Mouse (Mus musculus) kidney, embryonic 14.5 days (tissue): ENCODE results near the gene Rpgrip1l. TPM values are rescaled to one million over a fixed set of nuclear protein-coding genes. Genes with fewer than 3 reads are reported as not detected.

Experiments
- ATAC-seq: fragments of 200-750 bp; cut with Nextera tagmentation; 2 replicates; pipeline ENCODE4 v1.8.0; 2017; ENCODE audit warnings: moderate number of reproducible peaks, mild to moderate bottlenecking, moderate TSS enrichment, moderate library complexity; ENCODE audit not compliant: low FRiP score, low TSS enrichment
- H3K27ac ChIP-seq: fragments of 300-500 bp; sonication (generic); 2 replicates; pipeline ENCODE4 v1.5.1; 2014; ENCODE audit warnings: low read depth, mild to moderate bottlenecking, low read length, moderate library complexity, mixed read lengths
- H3K27me3 ChIP-seq: fragments of 300-500 bp; sonication (generic); 2 replicates; pipeline ENCODE4 v1.6.1; 2014; ENCODE audit warnings: mild to moderate bottlenecking, low read length; ENCODE audit not compliant: control insufficient read depth, insufficient read depth
- H3K36me3 ChIP-seq: fragments of 300-500 bp; sonication (generic); 2 replicates; pipeline ENCODE4 v1.6.1; 2014; ENCODE audit warnings: low read length, mixed read lengths; ENCODE audit not compliant: control insufficient read depth, insufficient read depth
- H3K4me1 ChIP-seq: fragments of 300-500 bp; sonication (generic); 2 replicates; pipeline ENCODE4 v1.6.1; 2014; ENCODE audit warnings: low read length, mixed read lengths; ENCODE audit not compliant: control insufficient read depth, insufficient read depth
- H3K4me2 ChIP-seq: fragments of 300-500 bp; sonication (generic); replicated peaks from 2 replicates; pipeline ENCODE4 v1.6.1; 2014; ENCODE audit warnings: low read depth, mild to moderate bottlenecking, low read length
- H3K4me3 ChIP-seq: fragments of 300-500 bp; sonication (generic); 2 replicates; pipeline ENCODE4 v1.5.1; 2014; ENCODE audit warnings: mild to moderate bottlenecking, low read length
- H3K9ac ChIP-seq: fragments of 300-500 bp; sonication (generic); 2 replicates; pipeline ENCODE4 v1.6.1; 2014; ENCODE audit warnings: low read depth, mild to moderate bottlenecking, low read length, moderate library complexity
- H3K9me3 ChIP-seq: fragments of 300-500 bp; sonication (generic); 2 replicates; pipeline ENCODE4 v1.6.1; 2016; ENCODE audit warnings: low read length; ENCODE audit not compliant: control insufficient read depth
- WGBS: fragments of 180-500 bp; shearing (Covaris S2); extraction: QIAGEN DNeasy Blood & Tissue Kit; methylation state at CpG from one replicate; pipeline ENCODE4 v1.1.7; 2014; 5-methylcytosine and 5-hydroxymethylcytosine counted together
- polyA plus RNA-seq: library from polyadenylated mRNA; unstranded; fragments of >200 nt; fragmentation: Nextera tagmentation; extraction: Ambion mirVana; gene quantifications from 2 replicates; pipeline ENCODE4 v1.2.1, GENCODE M21; 2014

Gene Rpgrip1l
- polyA plus RNA-seq, 1 experiment from 2014 or later = 14.3 TPM

DNA sequence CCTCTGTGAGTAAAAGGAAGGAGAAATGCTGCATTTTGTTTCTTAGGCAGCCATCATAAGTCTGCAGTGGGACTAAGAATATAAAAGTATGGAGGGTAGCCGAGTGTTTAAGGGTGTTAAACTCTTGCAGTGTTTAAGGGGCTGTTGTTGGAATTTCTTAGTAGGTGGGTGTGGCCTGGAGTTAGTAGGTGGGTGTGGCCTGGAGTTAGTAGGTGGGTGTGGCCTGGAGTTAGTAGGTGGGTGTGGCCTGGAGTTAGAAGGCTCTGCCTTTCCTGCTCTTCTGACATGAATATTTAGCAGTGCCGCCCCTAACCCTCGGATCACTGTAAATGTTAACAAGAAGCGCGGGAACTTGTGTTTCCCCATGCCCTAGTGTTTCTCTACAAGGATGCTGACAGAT lies 40.0 kb upstream of the Rpgrip1l start:
- Histone ChIP-seq H3K4me2 (no peak overlapping the region), H3K4me1 (no peaks in the 10 kb centered on the region; the same call in 1 of the 2 replicates), H3K27ac (no peak overlapping the region), H3K9me3 (no peaks in the 10 kb centered on the region), H3K27me3 (no peaks in the 10 kb centered on the region), H3K4me3 (no peak overlapping the region), H3K36me3 (no peaks in the 10 kb centered on the region; the same call in 1 of the 2 replicates), H3K9ac (no peak overlapping the region)
- WGBS = 85% methylated on average over 5 of the region's 5 CpGs
- ATAC-seq = peak; percentile 32; the same call in 1 of the 2 replicates

DNA sequence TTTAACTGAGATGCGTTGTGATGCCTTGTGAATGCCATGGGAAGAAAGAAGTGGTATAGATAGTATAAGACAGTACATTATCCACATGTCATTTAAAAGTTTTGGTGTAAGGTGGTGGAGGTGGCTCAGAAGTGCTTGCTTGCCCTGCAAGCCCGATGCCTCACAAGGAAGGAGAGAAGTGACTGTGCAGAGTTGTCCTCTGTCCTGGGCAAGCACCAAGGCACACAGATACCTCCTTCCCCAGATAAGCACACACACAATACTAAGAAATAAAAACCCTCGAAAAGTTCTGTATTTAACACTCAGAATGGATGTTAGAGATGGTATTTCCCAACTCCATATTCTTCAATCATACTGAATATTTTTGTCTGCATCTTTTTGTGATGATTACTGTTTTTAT lies 39.5 kb upstream of the Rpgrip1l start:
- no peak overlapping the region for H3K4me2 ChIP-seq
- no peak overlapping the region for H3K27ac ChIP-seq
- no peaks in the 10 kb centered on the region; the same call in 1 of the 2 replicates for H3K4me1 ChIP-seq
- H3K36me3 ChIP-seq = no peaks in the 10 kb centered on the region; the same call in 1 of the 2 replicates
- no peaks in the 10 kb centered on the region for H3K27me3 ChIP-seq
- H3K9ac ChIP-seq = no peak overlapping the region
- no peaks in the 10 kb centered on the region for H3K9me3 ChIP-seq
- no peak for ATAC-seq
- no peak overlapping the region for H3K4me3 ChIP-seq
- WGBS = 95% methylated on average over 3 of the region's 3 CpGs

DNA sequence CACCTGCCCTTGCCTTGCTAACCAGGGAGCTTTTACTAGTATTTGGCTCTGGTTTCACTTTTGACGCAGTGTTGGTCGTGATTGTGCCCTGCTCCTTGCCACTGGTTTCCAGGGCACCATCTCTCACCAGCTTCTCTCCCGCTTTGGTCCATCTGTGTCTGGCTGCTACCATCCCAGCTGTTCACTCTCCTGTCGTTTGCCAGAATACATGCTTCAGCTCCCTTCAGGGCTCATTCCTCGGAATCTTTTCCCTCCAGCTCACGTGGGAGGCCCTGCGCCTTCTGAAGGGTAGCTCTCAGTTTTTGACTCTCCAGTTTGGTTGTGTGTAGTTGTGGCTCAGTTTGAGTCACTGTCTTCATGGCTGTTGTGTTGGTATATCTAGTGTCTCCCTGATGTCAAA lies 37.6 kb upstream of the Rpgrip1l start:
- Histone ChIP-seq H3K4me3 (no peak overlapping the region), H3K27me3 (no peaks in the 10 kb centered on the region), H3K36me3 (no peaks in the 10 kb centered on the region; the same call in 1 of the 2 replicates), H3K4me2 (no peak overlapping the region), H3K4me1 (no peaks in the 10 kb centered on the region; the same call in 1 of the 2 replicates), H3K9me3 (no peaks in the 10 kb centered on the region), H3K27ac (no peak overlapping the region), H3K9ac (no peak overlapping the region)
- no peak for ATAC-seq
- WGBS = 55% methylated on average over 7 of the region's 7 CpGs

DNA sequence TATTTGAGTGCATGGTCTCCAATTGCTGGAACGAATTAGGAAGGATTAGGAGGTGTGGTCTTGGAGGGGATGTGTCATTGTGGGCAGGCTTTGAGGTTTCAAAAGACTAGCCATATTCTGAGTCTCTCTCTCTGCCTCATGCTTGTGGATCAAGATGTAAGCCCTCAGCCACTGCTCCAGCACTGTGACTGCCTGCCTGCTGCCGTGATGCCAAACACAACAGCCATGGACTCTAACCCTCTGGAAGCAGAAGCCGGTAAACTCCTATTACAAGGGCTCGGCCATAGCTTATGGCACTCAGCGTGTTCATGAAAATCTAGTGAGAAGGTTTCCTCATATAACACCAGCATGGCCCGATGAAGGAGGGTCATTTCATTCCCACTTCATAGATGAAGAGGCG lies 36.8 kb upstream of the Rpgrip1l start:
- Histone ChIP-seq H3K36me3 (no peaks in the 10 kb centered on the region; the same call in 1 of the 2 replicates), H3K4me2 (no peak overlapping the region), H3K9me3 (no peaks in the 10 kb centered on the region), H3K27ac (no peak overlapping the region), H3K27me3 (no peaks in the 10 kb centered on the region), H3K4me3 (no peak overlapping the region), H3K9ac (no peak overlapping the region), H3K4me1 (peaks cover 4% of the 10 kb centered on the region)
- 91% methylated on average over 7 of the region's 7 CpGs for WGBS
- ATAC-seq = no peak

DNA sequence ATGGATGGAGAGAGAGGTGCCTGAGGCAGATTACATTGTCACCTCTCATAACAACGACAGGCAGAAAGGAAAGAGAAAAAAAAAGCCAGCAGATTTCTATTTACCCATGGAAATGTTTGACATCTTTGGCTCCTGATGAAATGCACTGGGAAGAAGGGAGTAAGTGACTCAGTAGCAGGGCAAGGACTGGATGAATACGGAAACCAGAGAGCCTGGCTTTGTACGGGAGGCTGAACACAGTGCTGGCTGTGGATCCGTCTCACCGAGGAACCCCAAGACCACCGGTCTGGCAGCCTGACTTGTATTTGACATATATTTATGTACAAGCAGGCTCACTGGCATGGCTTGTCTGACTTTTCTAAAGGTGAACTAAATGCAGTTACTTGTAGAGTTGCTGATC lies 34.5 kb upstream of the Rpgrip1l start:
- no peak for ATAC-seq
- Histone ChIP-seq H3K4me2 (no peak overlapping the region), H3K9ac (no peak overlapping the region), H3K27ac (no peak overlapping the region), H3K4me3 (no peak overlapping the region), H3K4me1 (peaks cover 10% of the 10 kb centered on the region), H3K36me3 (no peaks in the 10 kb centered on the region; the same call in 1 of the 2 replicates), H3K27me3 (no peaks in the 10 kb centered on the region), H3K9me3 (no peaks in the 10 kb centered on the region)
- 50% methylated on average over 6 of the region's 6 CpGs for WGBS

DNA sequence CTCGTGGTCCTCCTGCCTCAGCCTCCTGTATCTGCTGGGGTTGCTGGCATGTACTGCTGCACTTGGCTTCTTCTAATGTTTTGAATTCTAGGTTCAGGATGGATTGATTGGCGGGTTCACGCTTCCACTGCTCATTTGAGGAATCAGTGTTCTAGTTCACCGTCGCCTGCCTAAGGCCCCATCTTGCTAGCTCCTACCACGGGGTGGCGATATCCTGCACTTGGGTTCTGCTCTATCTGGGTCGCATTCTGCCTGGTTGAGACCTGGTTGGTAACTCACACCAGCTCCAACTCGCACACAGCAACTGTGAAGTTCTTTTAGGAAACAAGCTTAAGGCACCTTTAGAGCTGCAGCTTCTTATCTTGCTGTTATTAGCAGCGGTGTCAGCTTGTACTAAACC lies 34.1 kb upstream of the Rpgrip1l start:
- no peaks in the 10 kb centered on the region; the same call in 1 of the 2 replicates for H3K36me3 ChIP-seq
- H3K27ac ChIP-seq = no peak overlapping the region
- H3K4me1 ChIP-seq = peaks cover 14% of the 10 kb centered on the region
- no peaks in the 10 kb centered on the region for H3K27me3 ChIP-seq
- no peaks in the 10 kb centered on the region for H3K9me3 ChIP-seq
- no peak overlapping the region for H3K4me2 ChIP-seq
- ATAC-seq = no peak
- no peak overlapping the region for H3K4me3 ChIP-seq
- H3K9ac ChIP-seq = no peak overlapping the region
- 88% methylated on average over 10 of the region's 10 CpGs for WGBS

DNA sequence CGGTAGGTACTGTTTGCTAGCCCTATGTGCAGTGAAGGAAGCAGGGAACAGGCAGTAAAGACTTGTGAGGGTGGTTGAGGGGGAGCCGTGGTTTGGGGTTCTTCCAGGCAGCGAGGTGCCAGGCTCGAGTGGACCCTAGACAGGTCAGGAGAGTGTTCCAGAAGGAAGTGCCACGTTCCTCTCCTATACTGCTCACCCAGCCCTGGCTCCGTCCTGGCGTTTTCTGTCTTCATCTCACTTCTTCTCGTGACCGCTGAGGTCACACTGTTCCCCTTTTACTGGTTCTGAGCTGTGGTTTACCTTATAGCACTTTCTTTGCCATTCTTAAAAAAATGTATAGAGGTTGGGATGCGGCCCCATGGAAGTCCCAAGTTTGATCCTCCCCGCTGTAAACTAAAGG lies 31.6 kb upstream of the Rpgrip1l start:
- WGBS = 70% methylated on average over 11 of the region's 11 CpGs
- H3K27me3 ChIP-seq = no peaks in the 10 kb centered on the region
- no peak overlapping the region for H3K4me3 ChIP-seq
- no peaks in the 10 kb centered on the region for H3K9me3 ChIP-seq
- H3K36me3 ChIP-seq = no peaks in the 10 kb centered on the region
- ATAC-seq = no peak; the same call in 1 of the 2 replicates
- H3K4me1 ChIP-seq = peaks cover 18% of the 10 kb centered on the region
- H3K4me2 ChIP-seq = no peak overlapping the region
- H3K9ac ChIP-seq = no peak overlapping the region
- no peak overlapping the region for H3K27ac ChIP-seq

DNA sequence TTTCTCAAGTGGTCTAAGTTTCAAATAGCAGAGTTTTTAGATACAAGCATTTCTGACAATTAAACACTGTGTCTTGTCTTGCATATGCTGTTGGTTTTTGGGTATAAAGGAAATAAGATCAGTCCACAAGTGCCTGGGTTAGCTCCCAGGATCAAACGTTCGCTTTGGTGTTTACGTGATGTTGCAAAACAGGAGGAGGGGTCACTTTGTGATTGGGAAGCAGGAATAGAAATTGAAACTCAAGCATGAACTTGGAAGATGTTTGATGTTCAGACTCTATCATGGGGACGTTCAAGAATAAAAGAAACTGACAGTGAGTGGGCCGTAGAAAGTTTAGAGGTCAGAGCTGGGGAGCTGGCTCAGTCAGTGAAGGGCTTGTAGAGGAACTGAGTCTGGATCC lies 29.7 kb upstream of the Rpgrip1l start:
- H3K9ac ChIP-seq = no peak overlapping the region
- no peaks in the 10 kb centered on the region for H3K9me3 ChIP-seq
- H3K27me3 ChIP-seq = no peaks in the 10 kb centered on the region
- no peak overlapping the region for H3K27ac ChIP-seq
- no peak overlapping the region for H3K4me3 ChIP-seq
- peaks cover 18% of the 10 kb centered on the region for H3K4me1 ChIP-seq
- WGBS = 73% methylated on average over 5 of the region's 5 CpGs
- H3K4me2 ChIP-seq = no peak overlapping the region
- H3K36me3 ChIP-seq = no peaks in the 10 kb centered on the region
- no peak for ATAC-seq

DNA sequence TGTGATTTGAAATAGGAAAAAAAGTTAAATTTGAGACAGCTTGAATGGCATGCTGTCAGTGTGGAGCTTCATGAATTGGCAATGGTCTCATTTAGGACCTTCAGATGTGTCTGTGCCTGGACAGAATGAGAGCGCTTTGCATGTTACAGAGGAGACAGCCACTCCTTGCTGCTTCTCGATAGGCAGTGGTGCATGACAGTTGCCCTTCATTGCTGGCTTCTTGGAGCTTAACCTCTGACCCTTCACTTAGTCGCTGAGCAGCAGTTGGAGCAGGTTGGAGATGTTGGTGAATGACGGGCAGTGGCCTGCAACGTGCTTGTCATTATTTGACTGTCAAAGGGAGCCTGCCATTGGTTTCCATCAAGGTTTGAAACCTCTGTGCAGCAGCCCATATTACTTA lies 29.1 kb upstream of the Rpgrip1l start:
- peaks cover 18% of the 10 kb centered on the region for H3K4me1 ChIP-seq
- no peaks in the 10 kb centered on the region for H3K36me3 ChIP-seq
- no peak overlapping the region for H3K9ac ChIP-seq
- H3K4me2 ChIP-seq = no peak overlapping the region
- H3K9me3 ChIP-seq = no peaks in the 10 kb centered on the region
- ATAC-seq = 0 out of 2 replicates have a peak, but pooled peaks have one; percentile 59
- WGBS = 33% methylated on average over 5 of the region's 5 CpGs
- no peak overlapping the region for H3K27ac ChIP-seq
- H3K4me3 ChIP-seq = no peak overlapping the region
- H3K27me3 ChIP-seq = no peaks in the 10 kb centered on the region
